Mouse (Mus musculus): ENCODE measurements at regions not wholly inside any gene's neighbourhood (a gene's known extent, or its start where the extent isn't known, plus 50 kb on each side); places are given as distances from the start of the nearest gene placed in this dataset.

DNA sequence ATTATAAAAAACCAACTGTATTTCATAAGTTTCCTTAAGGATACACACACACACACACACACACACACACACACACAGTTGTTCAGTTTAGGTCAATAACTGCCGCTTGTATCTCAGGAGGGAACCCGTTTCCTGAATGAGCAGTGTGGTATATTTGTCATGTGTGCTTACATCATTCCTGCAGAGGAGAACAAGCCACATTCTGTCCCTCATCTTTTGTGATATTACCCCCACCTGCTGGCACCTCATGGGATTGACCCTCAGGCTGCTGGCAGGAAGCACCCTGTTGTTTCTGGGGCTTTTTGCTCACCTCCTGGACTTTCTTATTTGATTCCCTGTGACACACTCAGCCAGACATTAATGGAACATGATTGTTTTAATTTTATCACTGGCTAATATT, 66.4 kb upstream of the Htr1a start:
- H3K4me3 ChIP-seq (replicated peaks; ENCODE audit: insufficient read depth, low read depth, low read length): no peak overlapping the region
- 3% methylated on average over 2 of the region's 2 CpGs for WGBS

DNA sequence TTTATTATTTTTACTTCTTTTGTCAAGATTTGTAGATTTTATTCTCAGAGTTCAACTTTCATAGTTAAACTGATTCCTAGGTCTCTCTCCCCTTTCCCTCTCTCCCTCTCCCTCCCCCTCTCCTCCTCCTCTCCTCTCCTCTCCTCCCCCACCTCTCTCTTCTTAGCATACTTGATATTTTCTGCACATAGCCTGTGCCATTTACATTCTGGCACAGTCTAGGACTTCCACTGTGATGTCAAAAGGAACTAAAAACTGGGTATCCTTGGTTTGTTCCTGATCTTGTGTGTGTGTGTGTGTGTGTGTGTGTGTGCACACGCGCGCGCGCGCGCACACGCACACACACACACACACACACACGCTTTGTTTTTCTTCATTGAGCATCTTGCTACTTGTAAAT, 64.9 kb upstream of the Htr1a start:
- WGBS: 78% methylated on average over 9 of the region's 9 CpGs
- H3K27me3 ChIP-seq (ENCODE audit: control insufficient read depth, insufficient read depth, low read length): no peaks in the 10 kb centered on the region
- no peak for DNase-seq
- TF ChIP-seq POLR2A (IDR thresholded peaks at IDR 0.05; ENCODE audit: borderline replicate concordance, insufficient read depth, low read length): no peak
- H3K27ac ChIP-seq (ENCODE audit: insufficient read depth, low read length): no peak overlapping the region
- no peak overlapping the region for H3K4me3 ChIP-seq (replicated peaks; ENCODE audit: insufficient read depth, low read depth, low read length)
- H3K4me1 ChIP-seq (ENCODE audit: control insufficient read depth, insufficient read depth, low read length): no peaks in the 10 kb centered on the region

More for the DNA sequence above, 66.4 kb upstream of the Htr1a start:
- DNase-seq: peak; percentile 15 to 24
- TF ChIP-seq CTCF (IDR thresholded peaks at IDR 0.05; ENCODE audit: borderline replicate concordance, insufficient read depth, low read depth, low read length) (peak; percentile 30; the same call in 1 of the 2 replicates), POLR2A (IDR thresholded peaks at IDR 0.05; ENCODE audit: borderline replicate concordance, insufficient read depth, low read length) (no peak)
- no peak overlapping the region for H3K27ac ChIP-seq (ENCODE audit: insufficient read depth, low read length)
- H3K4me1 ChIP-seq (ENCODE audit: control insufficient read depth, insufficient read depth, low read length): no peaks in the 10 kb centered on the region
- no peaks in the 10 kb centered on the region for H3K27me3 ChIP-seq (ENCODE audit: control insufficient read depth, insufficient read depth, low read length)

DNA sequence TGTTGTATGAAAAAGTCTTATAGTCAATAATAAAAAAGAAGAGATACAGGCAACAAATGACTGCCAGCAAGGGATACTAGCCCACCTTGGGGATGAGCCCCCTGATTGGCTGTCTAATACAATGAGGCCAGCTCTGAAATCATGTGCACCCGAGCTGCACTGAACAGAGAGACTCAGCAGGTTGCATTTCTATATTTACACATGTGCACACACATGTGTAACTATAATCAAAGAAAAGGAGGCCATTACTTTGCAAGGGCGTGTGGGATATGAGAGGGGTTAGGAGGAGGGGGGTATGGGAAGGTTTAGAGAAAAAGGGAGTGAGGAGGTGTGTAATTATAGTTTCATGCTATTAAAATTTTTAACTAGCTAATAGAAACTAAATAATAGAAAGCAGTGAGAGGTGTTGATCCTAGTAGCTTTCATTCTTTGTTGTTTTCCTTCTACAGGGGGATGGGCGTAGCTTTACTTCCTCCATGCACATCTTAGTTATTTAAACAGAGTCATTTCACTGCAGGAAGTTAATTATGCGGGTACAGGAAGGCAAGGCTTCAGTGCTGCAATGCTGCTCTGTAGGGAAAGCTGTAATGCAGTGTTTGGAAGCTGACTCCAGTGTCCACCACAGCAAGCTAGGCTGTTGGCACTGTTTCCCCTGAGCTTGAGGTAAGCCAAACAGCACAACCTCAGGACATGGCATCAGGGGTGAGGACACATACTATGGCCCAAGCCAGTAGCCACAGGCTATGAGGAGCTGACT, 56.2 kb upstream of the Htr1a start:
- DNase-seq: no peak
- no peaks in the 10 kb centered on the region for H3K4me1 ChIP-seq (ENCODE audit: control insufficient read depth, insufficient read depth, low read length)
- TF ChIP-seq CTCF (IDR thresholded peaks at IDR 0.05; ENCODE audit: borderline replicate concordance, insufficient read depth, low read depth, low read length) (no peak), POLR2A (IDR thresholded peaks at IDR 0.05; ENCODE audit: borderline replicate concordance, insufficient read depth, low read length) (no peak)
- no peaks in the 10 kb centered on the region for H3K27me3 ChIP-seq (ENCODE audit: control insufficient read depth, insufficient read depth, low read length)
- H3K4me3 ChIP-seq (replicated peaks; ENCODE audit: insufficient read depth, low read depth, low read length): no peak overlapping the region
- no peak overlapping the region for H3K27ac ChIP-seq (ENCODE audit: insufficient read depth, low read length)
- WGBS: 26% methylated on average over 4 of the region's 4 CpGs

Measured in cerebellum, adult 2 months (tissue).